Mouse (Mus musculus) heart, embryonic 10.5 days (tissue): ENCODE results near the gene D17H6S53E. TPM values are rescaled to one million over a fixed set of nuclear protein-coding genes. Genes with fewer than 3 reads are reported as not detected.

ENCODE experiments used
- DNase-seq: peaks from one replicate; pipeline ENCODE4 v3.0.0-alpha.2; 2017; ENCODE audit warnings: low spot score
- H3K27ac ChIP-seq: fragments of 300-500 bp; sonication (generic); 2 replicates; pipeline ENCODE4 v1.5.1; 2016; ENCODE audit warnings: mild to moderate bottlenecking
- H3K27me3 ChIP-seq: fragments of 300-500 bp; sonication (generic); 2 replicates; pipeline ENCODE4 v1.6.1; 2016; ENCODE audit warnings: mild to moderate bottlenecking; ENCODE audit not compliant: poor library complexity, insufficient read depth, severe bottlenecking
- H3K36me3 ChIP-seq: fragments of 300-500 bp; sonication (generic); 2 replicates; pipeline ENCODE4 v1.6.1; 2016; ENCODE audit warnings: mild to moderate bottlenecking, moderate library complexity
- H3K4me1 ChIP-seq: fragments of 300-500 bp; sonication (generic); 2 replicates; pipeline ENCODE4 v1.6.1; 2016; ENCODE audit warnings: mild to moderate bottlenecking
- H3K4me3 ChIP-seq: fragments of 300-500 bp; sonication (generic); 2 replicates; pipeline ENCODE4 v1.5.1; 2016; ENCODE audit warnings: mild to moderate bottlenecking, moderate library complexity
- H3K9me3 ChIP-seq: fragments of 300-500 bp; sonication (generic); 2 replicates; pipeline ENCODE4 v1.6.1; 2016; ENCODE audit warnings: mild to moderate bottlenecking, moderate library complexity
- WGBS: fragments of 180-500 bp; shearing (Covaris S2); methylation state at CpG from one replicate; pipeline ENCODE4 v1.1.7; 2016; 5-methylcytosine and 5-hydroxymethylcytosine counted together
- polyA plus RNA-seq: library from polyadenylated mRNA; unstranded; fragments of >200 nt; fragmentation: Nextera tagmentation; extraction: Ambion mirVana; gene quantifications from 2 replicates; pipeline ENCODE4 v1.2.1, GENCODE M21; 2016

D17H6S53E gene
- polyA plus RNA-seq, 1 experiment from 2014 or later, result 7.4 TPM

GRCm38 (mm10) chr17:35088825-35089644 is 37.1 kb upstream of the D17H6S53E start, which contains the start of gene Abhd16a:
TSS of gene Abhd16a (plus strand) at chr17:35089263.
- Histone ChIP-seq H3K4me3 (peak within 1 kb of the TSS; percentile 82), H3K27ac (peak within 1 kb of the TSS; percentile 99), H3K36me3 (peaks cover 31% of the 10 kb centered on the region), H3K9me3 (no peaks in the 10 kb centered on the region), H3K27me3 (no peaks in the 10 kb centered on the region), H3K4me1 (peaks cover 17% of the 10 kb centered on the region)
- 3% methylated on average over 67 of the region's 67 CpGs for WGBS
- peak; percentile 96 for DNase-seq

- H3K27me3 ChIP-seq, result no peaks in the 10 kb centered on the region
- H3K27ac ChIP-seq, result peak overlapping the region; percentile 99; the same call in 1 of the 2 replicates
- H3K4me3 ChIP-seq, result peak overlapping the region; percentile 82
- no peaks in the 10 kb centered on the region for H3K9me3 ChIP-seq
- H3K36me3 ChIP-seq, result peaks cover 43% of the 10 kb centered on the region
- peaks cover 17% of the 10 kb centered on the region for H3K4me1 ChIP-seq
- WGBS, result 65% methylated on average over 8 of the region's 8 CpGs
- DNase-seq, result no peak
Observed at GRCm38 (mm10) chr17:35090166-35090932, 35.8 kb upstream of the D17H6S53E start.

- no peak for DNase-seq
- Histone ChIP-seq H3K9me3 (no peaks in the 10 kb centered on the region), H3K4me3 (no peak overlapping the region), H3K27me3 (no peaks in the 10 kb centered on the region), H3K4me1 (peaks cover 17% of the 10 kb centered on the region), H3K36me3 (peaks cover 65% of the 10 kb centered on the region), H3K27ac (no peak overlapping the region)
- WGBS, result 89% methylated on average over 14 of the region's 14 CpGs
Observed at GRCm38 (mm10) chr17:35092403-35093198, 33.6 kb upstream of the D17H6S53E start.

GRCm38 (mm10) chr17:35094475-35095365 is 31.5 kb upstream of the D17H6S53E start:
- 0 out of 2 replicates have a peak overlapping the region, but pooled peaks have one; percentile 6 for H3K27ac ChIP-seq
- no peak for DNase-seq
- no peak overlapping the region for H3K4me3 ChIP-seq
- no peaks in the 10 kb centered on the region for H3K9me3 ChIP-seq
- peaks cover 12% of the 10 kb centered on the region for H3K4me1 ChIP-seq
- WGBS, result 81% methylated on average over 15 of the region's 15 CpGs
- no peaks in the 10 kb centered on the region for H3K27me3 ChIP-seq
- peaks cover 82% of the 10 kb centered on the region for H3K36me3 ChIP-seq

GRCm38 (mm10) chr17:35096597-35096996 is 29.6 kb upstream of the D17H6S53E start:
- Histone ChIP-seq H3K9me3 (no peaks in the 10 kb centered on the region), H3K36me3 (peaks cover 93% of the 10 kb centered on the region), H3K4me3 (no peak overlapping the region), H3K4me1 (peaks cover 13% of the 10 kb centered on the region), H3K27me3 (no peaks in the 10 kb centered on the region), H3K27ac (peak overlapping the region; percentile 23; the same call in 1 of the 2 replicates)
- no peak for DNase-seq
- 90% methylated on average over 12 of the region's 12 CpGs for WGBS

GRCm38 (mm10) chr17:35097164-35097655 is 29.0 kb upstream of the D17H6S53E start:
- no peak overlapping the region for H3K4me3 ChIP-seq
- H3K36me3 ChIP-seq, result peaks cover 93% of the 10 kb centered on the region
- H3K9me3 ChIP-seq, result no peaks in the 10 kb centered on the region
- peaks cover 15% of the 10 kb centered on the region for H3K4me1 ChIP-seq
- 82% methylated on average over 12 of the region's 12 CpGs for whole genome bisulfite sequencing
- H3K27ac ChIP-seq, result no peak overlapping the region
- no peaks in the 10 kb centered on the region for H3K27me3 ChIP-seq
- no peak for DNase-seq

GRCm38 (mm10) chr17:35100196-35100765 is 25.9 kb upstream of the D17H6S53E start:
- Histone ChIP-seq H3K27me3 (no peaks in the 10 kb centered on the region), H3K27ac (peak overlapping the region; percentile 3; the same call in 1 of the 2 replicates), H3K4me3 (no peak overlapping the region), H3K4me1 (peaks cover 31% of the 10 kb centered on the region), H3K9me3 (no peaks in the 10 kb centered on the region), H3K36me3 (peaks cover 90% of the 10 kb centered on the region)
- WGBS, result 63% methylated on average over 10 of the region's 10 CpGs
- DNase-seq, result no peak

- H3K27me3 ChIP-seq, result no peaks in the 10 kb centered on the region
- H3K27ac ChIP-seq, result no peak overlapping the region
- no peaks in the 10 kb centered on the region for H3K9me3 ChIP-seq
- WGBS, result 85% methylated on average over 11 of the region's 11 CpGs
- peaks cover 82% of the 10 kb centered on the region for H3K36me3 ChIP-seq
- no peak for DNase-seq
- no peak overlapping the region for H3K4me3 ChIP-seq
- peaks cover 36% of the 10 kb centered on the region for H3K4me1 ChIP-seq
Observed at GRCm38 (mm10) chr17:35101161-35101560, 25.0 kb upstream of the D17H6S53E start.

GRCm38 (mm10) chr17:35102299-35102698 is 23.9 kb upstream of the D17H6S53E start:
- H3K36me3 ChIP-seq, result peaks cover 71% of the 10 kb centered on the region
- peaks cover 38% of the 10 kb centered on the region for H3K4me1 ChIP-seq
- no peak for DNase-seq
- H3K9me3 ChIP-seq, result no peaks in the 10 kb centered on the region
- peak overlapping the region; percentile 19; the same call in 1 of the 2 replicates for H3K27ac ChIP-seq
- H3K27me3 ChIP-seq, result no peaks in the 10 kb centered on the region
- WGBS, result 81% methylated on average over 8 of the region's 8 CpGs
- no peak overlapping the region for H3K4me3 ChIP-seq

GRCm38 (mm10) chr17:35103221-35103690 is 22.9 kb upstream of the D17H6S53E start:
- Histone ChIP-seq H3K4me3 (no peak overlapping the region), H3K4me1 (peaks cover 38% of the 10 kb centered on the region), H3K36me3 (peaks cover 65% of the 10 kb centered on the region), H3K27me3 (no peaks in the 10 kb centered on the region), H3K27ac (no peak overlapping the region), H3K9me3 (no peaks in the 10 kb centered on the region)
- DNase-seq, result no peak
- 64% methylated on average over 6 of the region's 6 CpGs for WGBS

- no peaks in the 10 kb centered on the region for H3K9me3 ChIP-seq
- no peak overlapping the region for H3K4me3 ChIP-seq
- no peak for DNase-seq
- H3K27me3 ChIP-seq, result no peaks in the 10 kb centered on the region
- H3K4me1 ChIP-seq, result peaks cover 38% of the 10 kb centered on the region
- 84% methylated on average over 7 of the region's 7 CpGs for WGBS
- H3K36me3 ChIP-seq, result peaks cover 57% of the 10 kb centered on the region
- no peak overlapping the region; the same call in 1 of the 2 replicates for H3K27ac ChIP-seq
Observed at GRCm38 (mm10) chr17:35104079-35104478, 22.1 kb upstream of the D17H6S53E start.
